Mouse (Mus musculus) G1E (cell line): ENCODE data around the gene Olfr1090.

Experiments
- CTCF ChIP-seq: IDR thresholded peaks from 2 replicates; pipeline ENCODE4 v1.5.1; 2012; ENCODE audit warnings: low read depth, low read length, inconsistent platforms, mixed read lengths
- GATA1 ChIP-seq: IDR thresholded peaks from 2 replicates; pipeline ENCODE4 v1.6.1; 2012; ENCODE audit warnings: borderline replicate concordance, low read length, inconsistent platforms, mixed read lengths
- POLR2AphosphoS5 ChIP-seq: IDR thresholded peaks from 2 replicates; pipeline ENCODE4 v1.6.1; 2012; ENCODE audit warnings: low read depth, low read length, inconsistent platforms; ENCODE audit not compliant: insufficient replicate concordance
- TAL1 ChIP-seq: conservative IDR thresholded peaks from 2 replicates; pipeline ENCODE4 v1.6.1; 2012; ENCODE audit warnings: low read depth, low read length, inconsistent platforms, mixed read lengths

DNA sequence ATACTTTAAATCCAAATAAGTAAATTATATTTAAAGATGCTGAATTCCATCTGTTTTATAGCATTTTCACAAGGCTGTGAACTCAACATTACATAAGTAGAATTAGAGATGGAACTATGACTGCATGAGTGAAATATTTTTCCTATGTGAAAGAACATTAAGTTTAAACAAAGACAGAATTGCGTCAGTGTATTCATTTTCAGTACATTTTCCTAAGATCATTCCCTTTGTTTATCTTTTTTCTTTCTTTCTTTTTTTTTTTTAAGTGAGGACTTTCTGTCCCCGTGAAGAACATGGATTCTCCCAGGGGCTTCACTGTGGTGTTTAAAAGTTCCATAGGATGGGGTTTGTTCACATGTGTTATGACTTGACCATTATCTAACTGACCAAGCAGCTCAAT, 23.4 kb upstream of the Olfr1090 start, which contains the start of gene Olfr1093:
- no peak for TF ChIP-seq CTCF
- no peak for TF ChIP-seq GATA1
- no peak for TF ChIP-seq TAL1
- TF ChIP-seq POLR2AphosphoS5, result no peak
